Mouse (Mus musculus): Measurements from ENCODE around the gene Frmd8. TPM values are rescaled to one million over a fixed set of nuclear protein-coding genes. Genes with fewer than 3 reads are reported as not detected.

Frmd8 gene
- polyA plus RNA-seq, 1 experiment from 2014 or later: 19.0 TPM

DNA sequence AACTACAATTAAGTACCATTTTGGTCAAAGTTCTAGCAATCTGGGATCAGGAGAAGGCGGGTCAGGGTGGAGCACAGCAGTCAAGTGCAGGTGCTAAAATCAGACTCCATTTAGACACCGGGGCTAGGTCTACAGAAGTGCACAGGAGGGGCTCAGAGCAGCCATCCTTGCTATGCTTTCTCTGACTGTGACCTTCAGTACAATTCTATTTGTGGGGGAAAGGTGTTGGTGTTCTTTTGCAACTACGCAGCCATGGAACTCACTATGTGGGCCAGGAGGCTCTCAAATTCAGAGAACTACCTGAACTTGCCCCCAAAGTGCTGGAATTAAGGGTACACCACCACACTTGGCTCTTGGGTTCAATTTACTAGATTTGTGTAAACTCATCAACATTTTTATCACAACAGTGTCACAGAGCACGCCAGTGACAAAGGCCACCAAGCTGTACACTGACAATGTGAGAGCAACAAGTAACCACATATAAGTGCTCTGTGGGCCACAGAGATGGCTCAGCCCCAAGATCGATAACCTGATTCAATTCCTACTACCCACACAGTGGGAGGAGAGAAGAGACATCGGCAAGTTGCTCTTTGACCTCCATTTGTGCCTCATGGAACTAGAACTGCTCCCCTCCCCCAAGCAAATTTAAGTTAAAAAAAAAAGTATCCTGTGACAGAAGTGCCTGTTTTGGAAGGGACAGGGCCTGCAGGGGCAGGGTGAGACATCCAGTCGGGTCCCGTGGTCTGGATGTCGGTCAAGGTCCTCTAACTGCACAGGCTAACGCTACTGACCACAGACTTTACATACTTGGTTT, 41.6 kb downstream of the Frmd8 start:
- Histone ChIP-seq H3K36me3 (no peaks in the 10 kb centered on the region), H3K4me1 (replicated peaks) (peaks cover 2% of the 10 kb centered on the region; the same call in 1 of the 2 replicates), H3K4me2 (replicated peaks) (no peak overlapping the region), H3K9ac (replicated peaks) (no peak overlapping the region), H3K4me3 (replicated peaks) (no peak overlapping the region), H3K9me3 (no peaks in the 10 kb centered on the region), H3K27ac (no peak overlapping the region), H3K27me3 (no peaks in the 10 kb centered on the region)
- WGBS: 94% methylated on average over 10 of the region's 10 CpGs
- no peak for ATAC-seq

- no peaks in the 10 kb centered on the region for H3K36me3 ChIP-seq
- no peak overlapping the region for H3K27ac ChIP-seq
- WGBS: 76% methylated on average over 6 of the region's 6 CpGs
- H3K4me1 ChIP-seq (replicated peaks): peaks cover 2% of the 10 kb centered on the region; the same call in 1 of the 2 replicates
- H3K4me2 ChIP-seq (replicated peaks): no peak overlapping the region
- no peak for ATAC-seq
- H3K9ac ChIP-seq (replicated peaks): no peak overlapping the region
- H3K9me3 ChIP-seq: no peaks in the 10 kb centered on the region
- H3K27me3 ChIP-seq: no peaks in the 10 kb centered on the region
- no peak overlapping the region for H3K4me3 ChIP-seq (replicated peaks)
These were observed 42.7 kb downstream of the Frmd8 start for GRCm38 (mm10) chr19:5832326-5832725.

DNA sequence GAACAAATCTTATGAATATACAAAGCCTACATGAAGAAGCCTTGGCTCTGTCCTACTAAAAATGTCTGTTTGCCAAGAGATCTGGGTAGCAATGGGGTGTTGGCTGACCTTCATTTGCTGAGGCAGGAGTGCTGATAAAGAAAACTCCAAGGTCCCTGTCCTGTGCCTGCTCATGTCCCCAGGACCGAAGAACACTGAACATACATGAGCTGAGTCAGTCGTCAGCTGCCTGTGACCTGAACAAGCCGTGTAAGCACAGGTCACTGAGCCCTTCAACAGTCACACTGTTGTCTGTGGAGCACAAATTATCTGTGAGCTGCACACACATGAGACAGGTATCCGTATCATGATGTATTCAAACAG, 43.1 kb downstream of the Frmd8 start:
- no peaks in the 10 kb centered on the region for H3K9me3 ChIP-seq
- H3K9ac ChIP-seq (replicated peaks): no peak overlapping the region
- peaks cover 2% of the 10 kb centered on the region; the same call in 1 of the 2 replicates for H3K4me1 ChIP-seq (replicated peaks)
- H3K27me3 ChIP-seq: no peaks in the 10 kb centered on the region
- 90% methylated on average over 4 of the region's 4 CpGs for WGBS
- no peak overlapping the region for H3K4me3 ChIP-seq (replicated peaks)
- no peak overlapping the region for H3K27ac ChIP-seq
- no peak overlapping the region for H3K4me2 ChIP-seq (replicated peaks)
- ATAC-seq: no peak
- H3K36me3 ChIP-seq: no peaks in the 10 kb centered on the region

DNA sequence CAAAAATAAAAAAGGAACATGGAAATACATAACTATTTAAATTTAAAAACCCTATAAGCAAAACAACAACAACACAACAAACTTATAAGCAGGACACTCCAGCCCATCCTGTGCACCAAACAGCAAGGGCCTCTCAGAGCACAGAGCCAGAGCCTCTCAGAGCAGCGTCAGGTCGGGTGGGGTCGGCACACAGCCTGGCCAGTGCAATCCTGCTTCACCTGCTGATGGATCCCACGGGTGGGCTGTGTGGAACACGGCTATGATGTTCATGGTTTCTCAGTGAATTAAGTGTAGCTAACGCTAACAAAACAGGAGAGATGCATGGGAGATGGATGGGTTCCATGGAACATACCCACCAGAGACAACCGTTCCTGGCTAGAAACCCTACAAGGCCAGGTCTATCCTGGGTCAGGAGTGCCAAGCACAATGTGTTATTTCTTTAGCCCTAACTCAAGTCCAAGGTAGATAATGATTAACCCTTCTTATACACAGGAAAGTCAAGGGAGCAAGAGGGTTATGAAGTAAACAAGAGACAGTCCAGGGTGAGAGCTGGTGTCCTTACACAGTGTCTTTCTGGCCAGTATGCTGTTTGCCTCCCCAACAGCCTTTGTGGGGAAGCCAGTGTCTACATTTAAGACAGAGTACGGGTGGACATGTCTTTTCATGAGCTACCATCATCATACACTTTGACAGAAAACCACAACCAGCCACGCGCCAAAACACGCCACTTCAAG, 43.7 kb downstream of the Frmd8 start:
- 92% methylated on average over 11 of the region's 11 CpGs for WGBS
- Histone ChIP-seq H3K27ac (no peak overlapping the region), H3K4me1 (replicated peaks) (0 out of 2 replicates have a peak, but pooled peaks cover 2% of the 10 kb centered on the region), H3K36me3 (no peaks in the 10 kb centered on the region), H3K9ac (replicated peaks) (no peak overlapping the region), H3K4me2 (replicated peaks) (no peak overlapping the region), H3K4me3 (replicated peaks) (no peak overlapping the region), H3K27me3 (no peaks in the 10 kb centered on the region), H3K9me3 (no peaks in the 10 kb centered on the region)
- ATAC-seq: no peak

- H3K27me3 ChIP-seq: no peaks in the 10 kb centered on the region
- H3K36me3 ChIP-seq: no peaks in the 10 kb centered on the region
- no peak overlapping the region for H3K4me2 ChIP-seq (replicated peaks)
- H3K4me1 ChIP-seq (replicated peaks): 0 out of 2 replicates have a peak, but pooled peaks cover 2% of the 10 kb centered on the region
- no peak overlapping the region for H3K9ac ChIP-seq (replicated peaks)
- WGBS: 94% methylated on average over 7 of the region's 7 CpGs
- H3K4me3 ChIP-seq (replicated peaks): no peak overlapping the region
- ATAC-seq: no peak
- H3K27ac ChIP-seq: no peak overlapping the region
- H3K9me3 ChIP-seq: no peaks in the 10 kb centered on the region
These were observed 44.3 kb downstream of the Frmd8 start for GRCm38 (mm10) chr19:5830776-5831175.

GRCm38 (mm10) chr19:5829958-5830615, 45.0 kb downstream of the Frmd8 start:
- Histone ChIP-seq H3K27me3 (no peaks in the 10 kb centered on the region), H3K4me2 (replicated peaks) (no peak overlapping the region), H3K9me3 (no peaks in the 10 kb centered on the region), H3K4me3 (replicated peaks) (no peak overlapping the region), H3K27ac (no peak overlapping the region), H3K9ac (replicated peaks) (no peak overlapping the region), H3K4me1 (replicated peaks) (0 out of 2 replicates have a peak, but pooled peaks cover 2% of the 10 kb centered on the region), H3K36me3 (no peaks in the 10 kb centered on the region)
- ATAC-seq: no peak
- WGBS: 76% methylated on average over 19 of the region's 19 CpGs

GRCm38 (mm10) chr19:5828905-5829304, 46.2 kb downstream of the Frmd8 start:
- ATAC-seq: no peak
- Histone ChIP-seq H3K36me3 (no peaks in the 10 kb centered on the region), H3K27me3 (no peaks in the 10 kb centered on the region), H3K27ac (no peak overlapping the region), H3K4me1 (replicated peaks) (peaks cover 2% of the 10 kb centered on the region; the same call in 1 of the 2 replicates), H3K4me2 (replicated peaks) (no peak overlapping the region), H3K9ac (replicated peaks) (no peak overlapping the region), H3K4me3 (replicated peaks) (no peak overlapping the region), H3K9me3 (no peaks in the 10 kb centered on the region)
- 89% methylated on average over 7 of the region's 7 CpGs for WGBS

- Histone ChIP-seq H3K27me3 (no peaks in the 10 kb centered on the region), H3K36me3 (no peaks in the 10 kb centered on the region), H3K4me2 (replicated peaks) (no peak overlapping the region), H3K9ac (replicated peaks) (no peak overlapping the region), H3K4me3 (replicated peaks) (no peak overlapping the region), H3K9me3 (no peaks in the 10 kb centered on the region), H3K27ac (no peak overlapping the region), H3K4me1 (replicated peaks) (peaks cover 6% of the 10 kb centered on the region)
- no peak for ATAC-seq
- WGBS: 94% methylated on average over 3 of the region's 3 CpGs
These were observed 46.9 kb downstream of the Frmd8 start for GRCm38 (mm10) chr19:5828155-5828554.

GRCm38 (mm10) chr19:5827456-5828154, 47.5 kb downstream of the Frmd8 start:
- H3K4me2 ChIP-seq (replicated peaks): no peak overlapping the region
- H3K27ac ChIP-seq: no peak overlapping the region
- H3K4me3 ChIP-seq (replicated peaks): no peak overlapping the region
- H3K36me3 ChIP-seq: no peaks in the 10 kb centered on the region
- peaks cover 12% of the 10 kb centered on the region for H3K4me1 ChIP-seq (replicated peaks)
- H3K9ac ChIP-seq (replicated peaks): 0 out of 2 replicates have a peak overlapping the region, but pooled peaks have one; percentile 21
- H3K27me3 ChIP-seq: no peaks in the 10 kb centered on the region
- no peak for ATAC-seq
- WGBS: 79% methylated on average over 9 of the region's 9 CpGs
- no peaks in the 10 kb centered on the region for H3K9me3 ChIP-seq

GRCm38 (mm10) chr19:5827044-5827443, 48.0 kb downstream of the Frmd8 start:
- H3K36me3 ChIP-seq: no peaks in the 10 kb centered on the region
- peaks cover 17% of the 10 kb centered on the region for H3K4me1 ChIP-seq (replicated peaks)
- H3K9ac ChIP-seq (replicated peaks): 0 out of 2 replicates have a peak overlapping the region, but pooled peaks have one; percentile 21
- no peak for ATAC-seq
- no peak overlapping the region for H3K4me2 ChIP-seq (replicated peaks)
- no peak overlapping the region for H3K4me3 ChIP-seq (replicated peaks)
- H3K9me3 ChIP-seq: no peaks in the 10 kb centered on the region
- no peaks in the 10 kb centered on the region for H3K27me3 ChIP-seq
- H3K27ac ChIP-seq: no peak overlapping the region
- WGBS: 81% methylated on average over 6 of the region's 6 CpGs

DNA sequence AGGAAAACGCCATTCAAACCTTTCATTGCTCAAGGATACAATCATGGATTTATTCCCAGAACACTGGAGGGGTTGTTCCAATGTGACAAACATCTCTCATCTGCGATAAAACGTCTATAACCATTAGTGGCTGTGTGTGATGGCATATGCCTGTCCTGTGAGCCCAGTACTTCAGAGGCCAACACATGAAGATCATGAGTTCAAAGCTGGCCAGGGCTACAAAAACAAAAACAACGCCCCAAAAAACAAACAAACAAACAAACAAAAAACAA, 48.4 kb downstream of the Frmd8 start:
- Histone ChIP-seq H3K9ac (replicated peaks) (no peak overlapping the region), H3K4me2 (replicated peaks) (no peak overlapping the region), H3K9me3 (no peaks in the 10 kb centered on the region), H3K27me3 (no peaks in the 10 kb centered on the region), H3K4me1 (replicated peaks) (peaks cover 20% of the 10 kb centered on the region), H3K27ac (no peak overlapping the region), H3K4me3 (replicated peaks) (no peak overlapping the region), H3K36me3 (no peaks in the 10 kb centered on the region)
- ATAC-seq: no peak
- 84% methylated on average over 4 of the region's 4 CpGs for WGBS
